Mouse (Mus musculus) forebrain, embryonic 15.5 days (tissue): ENCODE results near the gene Hist1h3f. TPM values are rescaled to one million over a fixed set of nuclear protein-coding genes. Genes with fewer than 3 reads are reported as not detected.
A peak's percentile ranks its signal among the peaks of the same experiment; 100 is the strongest.

ENCODE experiments used
- ATAC-seq: fragments of 200-750 bp; cut with Nextera tagmentation; replicated peaks from 2 replicates; pipeline ENCODE4 v1.8.0; 2017; ENCODE audit warnings: mild to moderate bottlenecking, moderate TSS enrichment, moderate library complexity
- H3K27ac ChIP-seq: fragments of 300-500 bp; sonication (generic); replicated peaks from 2 replicates; pipeline ENCODE4 v1.5.1; 2015; ENCODE audit warnings: mild to moderate bottlenecking, inconsistent platforms
- H3K27me3 ChIP-seq: fragments of 300-500 bp; sonication (generic); 2 replicates; pipeline ENCODE4 v1.6.1; 2015; ENCODE audit warnings: inconsistent platforms
- H3K36me3 ChIP-seq: fragments of 300-500 bp; sonication (generic); 2 replicates; pipeline ENCODE4 v1.6.1; 2015; ENCODE audit warnings: mild to moderate bottlenecking, inconsistent platforms
- H3K4me1 ChIP-seq: fragments of 300-500 bp; sonication (generic); 2 replicates; pipeline ENCODE4 v1.6.1; 2015; ENCODE audit warnings: inconsistent platforms
- H3K4me2 ChIP-seq: fragments of 300-500 bp; sonication (generic); replicated peaks from 2 replicates; pipeline ENCODE4 v1.6.1; 2015; ENCODE audit warnings: mild to moderate bottlenecking, inconsistent platforms
- H3K4me3 ChIP-seq: fragments of 300-500 bp; sonication (generic); 2 replicates; pipeline ENCODE4 v1.5.1; 2015; ENCODE audit warnings: mild to moderate bottlenecking, inconsistent platforms
- H3K9ac ChIP-seq: fragments of 300-500 bp; sonication (generic); replicated peaks from 2 replicates; pipeline ENCODE4 v1.6.1; 2015; ENCODE audit warnings: mild to moderate bottlenecking, inconsistent platforms
- H3K9me3 ChIP-seq: fragments of 300-500 bp; sonication (generic); 2 replicates; pipeline ENCODE4 v1.6.1; 2016; ENCODE audit warnings: inconsistent platforms
- WGBS: fragments of 180-500 bp; shearing (Covaris S2); methylation state at CpG from one replicate; pipeline ENCODE4 v1.1.7; 2015; ENCODE audit warnings: mixed read lengths; 5-methylcytosine and 5-hydroxymethylcytosine counted together
- polyA plus RNA-seq: library from polyadenylated mRNA; unstranded; fragments of >200 nt; fragmentation: Nextera tagmentation; extraction: Ambion mirVana; gene quantifications from 2 replicates; pipeline ENCODE4 v1.2.1, GENCODE M21; 2015

The Hist1h3f gene
- polyA plus RNA-seq, 1 experiment from 2014 or later: 0.94 TPM

DNA sequence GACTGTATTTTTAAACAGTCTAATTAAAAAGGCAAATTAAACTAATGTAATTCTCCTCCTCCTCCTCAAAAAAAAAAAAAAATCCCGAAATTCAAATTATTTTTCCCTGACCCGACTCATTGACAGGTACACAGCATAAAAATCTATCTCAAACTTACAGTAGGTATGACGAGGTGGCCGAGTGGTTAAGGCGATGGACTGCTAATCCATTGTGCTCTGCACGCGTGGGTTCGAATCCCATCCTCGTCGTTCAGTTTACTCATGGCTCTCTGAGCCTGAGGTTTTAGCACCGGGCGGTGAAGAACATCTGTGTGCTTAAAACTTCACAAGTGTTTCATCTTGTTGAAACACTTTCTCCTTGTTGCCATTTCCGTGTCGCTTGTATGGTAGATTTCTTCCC, 22.1 kb upstream of the Hist1h3f start:
- H3K27ac ChIP-seq: no peak overlapping the region
- no peaks in the 10 kb centered on the region for H3K36me3 ChIP-seq
- ATAC-seq: no peak
- 0 out of 2 replicates have a peak overlapping the region, but pooled peaks have one; percentile 5 for H3K4me3 ChIP-seq
- H3K27me3 ChIP-seq: no peaks in the 10 kb centered on the region
- peak overlapping the region; percentile 14; the same call in 1 of the 2 replicates for H3K4me2 ChIP-seq
- 1% methylated on average over 14 of the region's 14 CpGs for WGBS
- no peaks in the 10 kb centered on the region for H3K9me3 ChIP-seq
- H3K9ac ChIP-seq: no peak overlapping the region
- peaks cover 17% of the 10 kb centered on the region for H3K4me1 ChIP-seq

DNA sequence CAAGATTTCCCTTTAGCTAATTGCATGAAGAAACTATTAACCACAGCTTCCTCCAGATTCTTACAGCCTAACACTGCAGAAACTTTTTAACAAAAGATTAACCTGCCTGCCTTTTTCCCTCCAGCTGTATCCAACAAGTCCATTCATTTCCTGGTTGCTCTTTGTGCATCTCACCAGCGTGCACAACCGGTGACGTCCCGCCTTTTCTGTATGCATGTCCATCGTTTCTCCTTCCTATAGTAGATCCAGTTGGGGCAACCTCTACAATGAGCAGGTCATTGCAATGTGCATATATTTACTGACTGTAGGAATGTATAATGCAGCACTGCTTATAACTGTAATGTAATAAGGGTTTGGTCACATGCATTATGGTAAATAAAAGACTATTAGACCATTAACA, 19.9 kb upstream of the Hist1h3f start:
- ATAC-seq: no peak
- no peaks in the 10 kb centered on the region for H3K27me3 ChIP-seq
- H3K27ac ChIP-seq: no peak overlapping the region
- peaks cover 23% of the 10 kb centered on the region for H3K4me1 ChIP-seq
- no peak overlapping the region for H3K9ac ChIP-seq
- H3K36me3 ChIP-seq: no peaks in the 10 kb centered on the region
- no peaks in the 10 kb centered on the region for H3K9me3 ChIP-seq
- no peak overlapping the region for H3K4me2 ChIP-seq
- no peak overlapping the region for H3K4me3 ChIP-seq
- 48% methylated on average over 5 of the region's 5 CpGs for WGBS

DNA sequence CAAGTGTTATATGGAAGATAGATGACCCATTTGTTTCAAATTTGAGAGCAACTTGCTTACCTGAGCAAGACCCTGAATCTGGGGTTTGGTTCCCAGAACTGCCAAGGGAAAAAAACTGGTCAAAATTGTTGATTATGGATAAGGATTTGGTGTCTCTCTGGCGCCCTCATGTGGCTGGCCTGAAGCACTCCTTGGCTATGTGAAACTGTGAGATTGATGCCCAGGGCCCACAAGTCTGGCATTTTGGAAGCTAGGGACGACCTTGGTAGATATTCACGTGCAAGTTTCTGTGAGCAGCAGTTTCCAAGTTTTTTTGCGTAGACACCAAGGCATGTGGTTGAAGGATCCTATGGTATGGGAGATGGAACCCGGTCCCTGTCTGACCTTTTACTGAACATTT, 19.2 kb upstream of the Hist1h3f start:
- Histone ChIP-seq H3K4me1 (peaks cover 26% of the 10 kb centered on the region), H3K9ac (no peak overlapping the region), H3K36me3 (no peaks in the 10 kb centered on the region), H3K9me3 (no peaks in the 10 kb centered on the region), H3K4me3 (no peak overlapping the region), H3K27me3 (no peaks in the 10 kb centered on the region), H3K27ac (no peak overlapping the region; the same call in 1 of the 2 replicates), H3K4me2 (peak overlapping the region; percentile 17; the same call in 1 of the 2 replicates)
- WGBS: 9% methylated on average over 5 of the region's 5 CpGs
- ATAC-seq: peak; percentile 58

DNA sequence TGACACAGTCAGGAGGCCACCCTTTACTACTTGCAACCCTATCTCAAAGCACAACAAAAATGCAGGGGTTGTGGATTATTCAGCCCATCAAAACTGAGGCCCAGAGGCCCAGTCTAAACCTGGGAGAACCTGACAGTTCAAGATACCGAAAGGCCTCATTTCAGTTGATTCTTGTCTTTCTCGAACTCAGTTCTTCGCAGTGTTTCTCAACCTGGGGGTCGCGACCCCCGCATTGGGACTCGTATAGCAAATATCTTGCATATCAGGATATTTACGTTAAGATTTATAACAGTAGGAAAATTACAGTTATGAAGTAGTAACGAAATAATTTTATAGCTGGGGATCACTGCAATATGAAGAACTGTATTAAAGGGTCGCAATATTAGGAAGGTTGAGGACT, 18.0 kb upstream of the Hist1h3f start:
- Histone ChIP-seq H3K4me2 (peak overlapping the region; percentile 46), H3K4me3 (peak overlapping the region; percentile 49), H3K36me3 (no peaks in the 10 kb centered on the region), H3K27me3 (no peaks in the 10 kb centered on the region), H3K27ac (no peak overlapping the region), H3K4me1 (peaks cover 30% of the 10 kb centered on the region), H3K9me3 (no peaks in the 10 kb centered on the region), H3K9ac (no peak overlapping the region; the same call in 1 of the 2 replicates)
- ATAC-seq: no peak
- 2% methylated on average over 10 of the region's 10 CpGs for WGBS

DNA sequence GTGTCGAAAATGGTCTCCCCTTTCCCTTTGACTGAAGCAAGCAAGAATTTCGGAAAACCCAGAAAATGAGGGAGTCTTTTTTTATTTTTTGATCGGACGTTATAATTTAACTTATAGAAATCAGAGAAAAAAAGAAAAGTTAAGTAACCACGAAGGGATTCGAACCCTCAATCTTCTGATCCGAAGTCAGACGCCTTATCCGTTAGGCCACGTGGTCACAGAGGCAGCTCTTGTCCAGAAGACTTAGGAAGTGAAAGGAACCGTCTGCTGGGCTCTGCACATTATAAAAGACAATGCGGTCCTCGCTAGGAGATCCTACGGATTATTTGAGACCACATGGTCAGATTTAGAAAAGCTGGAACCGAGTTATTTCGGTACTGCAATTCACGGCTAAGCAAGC, 17.5 kb upstream of the Hist1h3f start:
- WGBS: under 1% methylated on average over 17 of the region's 17 CpGs

DNA sequence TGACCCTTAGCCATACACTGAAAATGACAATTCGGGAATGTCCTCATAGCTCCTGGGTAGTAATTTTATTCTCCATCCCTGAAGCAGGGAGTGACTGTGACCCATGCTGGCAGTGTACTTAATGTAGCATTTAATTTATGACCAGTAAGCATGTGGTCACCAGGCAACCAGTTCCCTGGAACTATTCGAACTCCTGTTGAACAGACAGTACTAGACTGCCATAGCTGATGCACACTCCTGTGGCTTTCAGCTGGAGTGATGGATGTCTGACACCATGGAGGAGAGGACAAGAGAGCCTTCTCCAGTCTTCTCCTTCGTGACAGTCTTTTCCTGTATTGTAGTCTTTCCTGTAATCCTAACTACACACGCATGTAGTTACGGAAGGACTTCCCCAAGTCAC, 14.8 kb upstream of the Hist1h3f start:
- H3K4me3 ChIP-seq: no peak overlapping the region; the same call in 1 of the 2 replicates
- 84% methylated on average over 5 of the region's 5 CpGs for WGBS

More for the DNA sequence above, 17.5 kb upstream of the Hist1h3f start:
- Histone ChIP-seq H3K4me3 (peak overlapping the region; percentile 49), H3K27ac (peak overlapping the region; percentile 89), H3K4me1 (peaks cover 30% of the 10 kb centered on the region), H3K9ac (peak overlapping the region; percentile 58), H3K4me2 (peak overlapping the region; percentile 46), H3K36me3 (no peaks in the 10 kb centered on the region), H3K9me3 (no peaks in the 10 kb centered on the region), H3K27me3 (no peaks in the 10 kb centered on the region)
- ATAC-seq: 0 out of 2 replicates have a peak, but pooled peaks have one; percentile 33

DNA sequence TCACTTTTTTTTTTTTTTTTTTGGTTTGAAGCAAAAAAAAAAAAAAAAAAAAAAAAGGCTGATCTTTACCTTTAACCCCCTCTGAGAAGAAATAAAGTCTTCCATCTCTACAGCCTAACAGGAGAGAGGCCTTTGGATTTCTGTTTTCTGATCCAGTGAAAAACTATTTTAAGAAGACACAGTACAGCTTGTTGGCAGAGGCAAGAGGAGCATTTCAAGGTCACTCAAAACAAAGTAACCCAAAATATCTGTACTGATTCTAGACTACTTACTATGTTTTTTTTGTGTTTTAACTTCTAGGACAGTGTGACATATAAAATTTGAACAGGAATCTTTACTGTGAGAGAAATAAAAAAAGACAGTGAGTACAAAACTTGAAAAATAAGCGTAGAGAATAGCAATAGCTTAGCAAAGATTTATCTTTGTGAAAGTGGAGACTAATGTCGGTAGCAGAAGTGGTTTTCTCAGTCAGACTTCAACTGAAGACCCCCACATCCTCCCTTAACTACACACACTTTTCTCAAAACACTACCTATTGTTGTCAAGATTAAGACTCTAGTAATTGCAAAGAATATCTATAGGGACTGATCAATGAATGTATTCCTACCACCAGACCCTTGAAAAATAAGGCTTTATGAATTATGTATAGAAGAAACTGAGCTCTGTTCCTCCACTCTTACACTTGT, 14.2 kb upstream of the Hist1h3f start:
- WGBS: 23% methylated on average over 2 of the region's 2 CpGs
- Histone ChIP-seq H3K36me3 (no peaks in the 10 kb centered on the region), H3K4me3 (peak overlapping the region; percentile 58), H3K9me3 (no peaks in the 10 kb centered on the region), H3K9ac (peak overlapping the region; percentile 78), H3K4me2 (peak overlapping the region; percentile 82), H3K27me3 (no peaks in the 10 kb centered on the region), H3K4me1 (peaks cover 52% of the 10 kb centered on the region), H3K27ac (peak overlapping the region; percentile 99)
- no peak for ATAC-seq

More for the DNA sequence above, 14.8 kb upstream of the Hist1h3f start:
- H3K9me3 ChIP-seq: no peaks in the 10 kb centered on the region
- no peaks in the 10 kb centered on the region for H3K36me3 ChIP-seq
- H3K27ac ChIP-seq: no peak overlapping the region
- no peaks in the 10 kb centered on the region for H3K27me3 ChIP-seq
- peaks cover 46% of the 10 kb centered on the region for H3K4me1 ChIP-seq
- 0 out of 2 replicates have a peak overlapping the region, but pooled peaks have one; percentile 2 for H3K4me2 ChIP-seq
- no peak overlapping the region for H3K9ac ChIP-seq
- no peak for ATAC-seq

DNA sequence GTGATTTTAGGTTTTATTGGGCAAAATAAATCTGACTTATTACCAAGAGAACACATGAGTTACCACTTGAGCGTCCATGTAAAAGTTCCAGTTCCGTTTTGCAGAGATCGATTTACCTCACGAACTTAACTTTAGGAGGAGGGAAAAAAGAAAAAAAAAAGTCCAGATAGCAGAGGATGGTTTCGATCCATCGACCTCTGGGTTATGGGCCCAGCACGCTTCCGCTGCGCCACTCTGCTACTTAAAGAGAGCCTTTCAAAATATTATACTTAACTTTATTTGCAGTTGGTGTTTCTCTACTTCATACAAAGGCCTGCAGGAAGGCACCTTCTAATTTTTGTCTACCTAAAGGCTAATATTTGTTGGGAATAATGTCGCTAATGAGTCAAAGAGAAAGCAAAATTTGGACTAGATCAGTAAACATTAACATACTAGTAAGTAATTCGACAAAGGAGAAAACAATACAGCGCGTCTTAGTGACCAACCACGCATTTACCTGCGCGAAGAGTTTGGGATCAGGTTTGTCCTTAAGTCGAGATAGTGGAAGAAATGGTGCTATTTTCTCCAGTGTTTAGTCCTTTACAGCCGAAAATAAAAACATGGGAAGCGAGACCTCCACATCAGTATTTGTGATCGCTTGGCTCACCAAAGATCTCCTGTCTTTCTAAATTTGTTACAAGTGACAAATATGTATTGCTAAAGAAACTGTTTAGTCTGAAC, 13.5 kb upstream of the Hist1h3f start:
- Histone ChIP-seq H3K4me1 (peaks cover 52% of the 10 kb centered on the region), H3K27ac (peak overlapping the region; percentile 99), H3K9ac (peak overlapping the region; percentile 78), H3K27me3 (no peaks in the 10 kb centered on the region), H3K36me3 (no peaks in the 10 kb centered on the region), H3K4me2 (peak overlapping the region; percentile 82), H3K4me3 (peak overlapping the region; percentile 58), H3K9me3 (no peaks in the 10 kb centered on the region)
- under 1% methylated on average over 20 of the region's 20 CpGs for WGBS
- no peak for ATAC-seq

DNA sequence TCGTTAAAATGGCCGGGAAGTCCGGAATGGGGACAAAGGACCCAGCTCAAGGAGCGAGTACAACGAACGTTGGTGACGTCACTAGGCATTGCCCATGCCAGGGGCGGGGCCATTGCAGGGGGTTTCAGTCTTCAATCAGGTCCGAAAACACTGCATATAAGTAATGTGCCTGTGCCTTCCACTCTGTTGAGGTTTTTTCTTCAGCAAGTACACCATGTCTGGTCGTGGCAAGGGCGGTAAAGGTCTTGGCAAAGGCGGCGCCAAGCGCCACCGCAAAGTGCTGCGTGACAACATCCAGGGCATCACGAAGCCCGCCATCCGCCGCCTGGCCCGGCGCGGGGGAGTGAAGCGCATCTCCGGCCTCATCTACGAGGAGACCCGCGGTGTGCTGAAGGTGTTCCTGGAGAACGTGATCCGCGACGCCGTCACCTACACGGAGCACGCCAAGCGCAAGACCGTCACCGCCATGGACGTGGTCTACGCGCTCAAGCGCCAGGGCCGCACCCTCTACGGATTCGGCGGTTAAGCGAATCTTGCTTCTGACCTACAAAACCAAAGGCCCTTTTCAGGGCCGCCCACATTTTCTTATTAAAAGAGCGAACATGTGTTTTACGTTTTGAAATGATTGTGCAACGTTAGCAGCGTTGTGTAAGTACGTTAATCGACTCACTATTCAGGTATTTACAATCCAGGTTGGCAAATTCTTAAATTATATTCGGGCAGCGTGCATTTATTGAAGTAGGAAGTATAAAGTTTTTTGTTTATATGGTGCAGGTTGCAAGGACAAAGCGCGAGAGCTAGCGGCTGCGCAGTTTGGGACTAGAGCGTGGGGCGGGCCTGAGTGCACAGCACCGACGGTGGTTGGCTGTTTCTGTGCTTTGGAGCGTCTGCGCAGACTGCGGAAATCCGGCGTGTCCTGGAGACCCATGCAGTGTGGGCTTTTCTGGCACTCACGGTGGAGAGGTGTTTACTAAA, 12.7 kb upstream of the Hist1h3f start, which contains the start of gene Hist1h4h:
Gene Hist1h4h (plus strand): TSS at position 150 of the 975 bp plus-strand sequence.
- WGBS: under 1% methylated on average over 61 of the region's 70 CpGs
- Histone ChIP-seq H3K9ac (peak within 1 kb of the TSS; percentile 78), H3K4me2 (peak within 1 kb of the TSS; percentile 82), H3K27me3 (no peaks in the 10 kb centered on the region), H3K4me1 (peaks cover 53% of the 10 kb centered on the region), H3K9me3 (no peaks in the 10 kb centered on the region), H3K4me3 (peak within 1 kb of the TSS; percentile 58), H3K27ac (peak within 1 kb of the TSS; percentile 99), H3K36me3 (no peaks in the 10 kb centered on the region)
- peak; percentile 88 for ATAC-seq

DNA sequence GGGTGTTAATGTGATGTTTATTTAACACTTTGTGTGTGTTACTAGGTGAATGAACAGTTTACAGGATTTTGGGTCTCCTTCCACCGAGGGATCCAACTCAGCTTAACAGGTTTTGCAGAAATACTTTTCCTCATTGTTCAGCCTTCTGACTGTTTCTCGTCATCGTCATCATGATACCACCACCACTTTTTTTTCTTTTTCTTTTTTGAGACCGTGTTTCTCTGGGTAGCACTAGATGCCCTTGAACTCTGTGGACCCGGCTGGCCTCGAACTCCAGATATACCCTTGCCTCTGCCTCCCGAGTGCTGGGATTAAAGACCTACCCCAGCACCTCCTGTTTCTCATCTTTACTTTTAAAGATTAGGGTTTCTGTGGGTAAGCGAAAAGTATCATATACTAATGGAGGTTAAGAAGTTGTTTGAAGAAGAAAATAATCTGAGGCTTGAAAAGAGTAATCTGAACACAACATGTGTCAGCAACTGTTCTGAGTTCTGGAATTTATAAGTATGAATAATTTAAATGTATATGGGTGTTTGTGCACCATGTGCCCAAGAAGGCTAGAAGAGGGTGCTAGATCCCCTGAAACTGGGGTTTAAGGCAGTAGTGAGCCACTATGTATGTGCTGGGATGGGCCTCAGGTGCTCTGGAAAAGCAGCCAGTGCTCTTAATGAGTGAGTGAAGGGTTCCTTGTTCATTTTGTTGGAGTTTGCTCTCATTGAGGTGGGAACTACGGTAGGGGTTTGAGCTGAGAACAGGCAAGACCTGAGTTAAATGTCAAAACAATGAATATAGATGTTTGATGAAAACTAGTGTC, 11.4 kb upstream of the Hist1h3f start:
- Histone ChIP-seq H3K4me3 (peak overlapping the region; percentile 58), H3K9ac (peak overlapping the region; percentile 78), H3K9me3 (no peaks in the 10 kb centered on the region), H3K4me1 (peaks cover 59% of the 10 kb centered on the region), H3K27ac (peak overlapping the region; percentile 99), H3K4me2 (peak overlapping the region; percentile 82), H3K27me3 (no peaks in the 10 kb centered on the region), H3K36me3 (no peaks in the 10 kb centered on the region)
- no peak for ATAC-seq
- 14% methylated on average over 9 of the region's 9 CpGs for WGBS
